In the genomic region with DNA sequence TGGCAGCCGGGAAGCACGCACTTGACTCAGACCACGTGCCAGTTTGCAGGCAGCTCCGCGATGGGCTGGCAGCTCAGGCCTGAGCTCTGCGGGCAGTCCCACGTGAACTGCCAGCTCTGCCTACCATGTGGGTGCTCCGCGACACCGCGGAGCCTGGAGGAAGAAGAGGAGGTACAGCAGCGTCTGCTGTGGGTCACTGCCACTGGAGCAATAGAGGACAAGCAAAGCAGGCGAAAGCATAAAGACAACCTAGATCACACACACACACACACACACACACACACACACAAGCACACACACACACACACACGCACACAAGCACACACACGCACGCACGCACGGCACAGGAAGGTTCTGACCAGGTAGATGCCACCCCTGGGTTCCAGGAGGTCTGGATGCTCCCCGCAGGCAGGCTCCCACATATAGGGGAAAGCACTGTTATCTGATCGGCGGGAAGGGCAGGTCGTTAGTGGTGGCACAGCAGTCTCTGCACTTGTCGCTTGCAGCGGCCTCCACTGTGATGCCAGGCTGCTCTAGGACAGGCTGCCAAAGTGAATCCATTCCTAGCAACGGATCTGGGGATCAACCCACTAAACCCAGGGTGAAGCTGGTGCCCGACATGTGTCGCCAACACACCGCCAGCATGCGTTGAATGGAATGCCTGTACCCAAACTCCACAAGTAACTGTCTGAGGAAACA, we compare ENCODE assay signal across 8 mouse cellular contexts. TPM values are rescaled to one million over a fixed set of nuclear protein-coding genes. Genes with fewer than 3 reads are reported as not detected.
A peak's percentile ranks its signal among the peaks of the same experiment; 100 is the strongest.
DNase-seq lines count a peak whose midpoint lies in the region; ATAC-seq and TF ChIP-seq lines count a peak whose summit lies in the region.

No protein-coding gene starts in this region.

- WGBS in heart, postnatal 0 days = 3% methylated on average over 29 of the region's 29 CpGs
- WGBS in limb, embryonic 11.5 days = 1% methylated on average over 29 of the region's 29 CpGs
- WGBS in midbrain, embryonic 13.5 days = under 1% methylated on average over 29 of the region's 29 CpGs

- peak overlapping the region; percentile 41; the same call in 1 of the 2 replicates for H3K9ac ChIP-seq in heart, postnatal 0 days (replicated peaks; ENCODE audit: low read depth, low read length)
- H3K9ac ChIP-seq in limb, embryonic 11.5 days (ENCODE audit: low read length) = peak overlapping the region; percentile 45
- peak overlapping the region; percentile 66 for H3K9ac ChIP-seq in midbrain, embryonic 13.5 days (replicated peaks)

- no peaks in the 10 kb centered on the region for H3K27me3 ChIP-seq in G1E (ENCODE audit: insufficient read depth, low read length)
- H3K27me3 ChIP-seq in heart, postnatal 0 days (ENCODE audit: control insufficient read depth, insufficient read depth, low read length) = no peaks in the 10 kb centered on the region
- H3K27me3 ChIP-seq in limb, embryonic 11.5 days (ENCODE audit: control insufficient read depth, insufficient read depth, low read length) = no peaks in the 10 kb centered on the region
- H3K27me3 ChIP-seq in midbrain, embryonic 13.5 days = no peaks in the 10 kb centered on the region

- TF ChIP-seq CTCF in G1E (IDR thresholded peaks at IDR 0.05; ENCODE audit: low read depth, low read length) = no peak
- TF ChIP-seq CTCF in heart, postnatal 0 days (IDR thresholded peaks at IDR 0.05; ENCODE audit: low read depth) = no peak

- peak overlapping the region; percentile 58 for H3K27ac ChIP-seq in heart, postnatal 0 days (ENCODE audit: low read depth)
- H3K27ac ChIP-seq in limb, embryonic 11.5 days (replicated peaks; ENCODE audit: low read depth, low read length) = no peak overlapping the region
- H3K27ac ChIP-seq in midbrain, embryonic 13.5 days = peak overlapping the region; percentile 26; the same call in 1 of the 2 replicates

- peak overlapping the region; percentile 59 for H3K4me2 ChIP-seq in heart, postnatal 0 days (ENCODE audit: low read depth, low read length)
- H3K4me2 ChIP-seq in limb, embryonic 11.5 days (ENCODE audit: low read depth, severe bottlenecking) = peak overlapping the region; percentile 86
- H3K4me2 ChIP-seq in midbrain, embryonic 13.5 days (replicated peaks) = peak overlapping the region; percentile 78

- peak; percentile 43 to 59 for DNase-seq in heart, adult 18-20 months
- DNase-seq in heart, postnatal 25 days (ENCODE audit: low spot score) = no peak
- no peak for DNase-seq in G1E (ENCODE audit: low spot score)
- DNase-seq in embryo, embryonic 9.5 days (ENCODE audit: extremely low spot score) = peak; percentile 56
- peak; percentile 32 for DNase-seq in heart, postnatal 0 days (ENCODE audit: low spot score)
- DNase-seq in limb, embryonic 11.5 days (ENCODE audit: low spot score) = peak; percentile 39
- DNase-seq in adipocyte (ENCODE audit: low spot score) = no peak

- H3K36me3 ChIP-seq in G1E (replicated peaks) = no peaks in the 10 kb centered on the region
- no peaks in the 10 kb centered on the region for H3K36me3 ChIP-seq in heart, postnatal 0 days (replicated peaks; ENCODE audit: control insufficient read depth, insufficient read depth, low read length)
- no peaks in the 10 kb centered on the region for H3K36me3 ChIP-seq in limb, embryonic 11.5 days (ENCODE audit: control insufficient read depth, insufficient read depth, low read length)
- no peaks in the 10 kb centered on the region for H3K36me3 ChIP-seq in midbrain, embryonic 13.5 days

- no peak for TF ChIP-seq EP300 in heart, postnatal 0 days (IDR thresholded peaks at IDR 0.05; ENCODE audit: low read depth)

- ATAC-seq in G1E (ENCODE audit: extremely low read depth, insufficient number of reproducible peaks, low FRiP score, poor library complexity, severe bottlenecking) = no peak
- no peak for ATAC-seq in heart, postnatal 0 days (ENCODE audit: insufficient read depth, low read depth)
- no peak for ATAC-seq in limb, embryonic 11.5 days (ENCODE audit: insufficient number of reproducible peaks, low FRiP score, low TSS enrichment, low read depth)
- no peak for ATAC-seq in midbrain, embryonic 13.5 days

- intact Hi-C loops in heart, postnatal 25 days (cut with DNase I) = loop anchor here (10.0 kb wide), 1 partner anchor 178 kb away; no protein-coding TSS in a partner anchor

- no peaks in the 10 kb centered on the region for H3K9me3 ChIP-seq in G1E (replicated peaks)
- H3K9me3 ChIP-seq in heart, postnatal 0 days (replicated peaks; ENCODE audit: control insufficient read depth, low read length) = no peaks in the 10 kb centered on the region
- no peaks in the 10 kb centered on the region for H3K9me3 ChIP-seq in limb, embryonic 11.5 days (ENCODE audit: control insufficient read depth, low read length)
- no peaks in the 10 kb centered on the region for H3K9me3 ChIP-seq in midbrain, embryonic 13.5 days

- H3K4me1 ChIP-seq in G1E (ENCODE audit: insufficient read depth, low read depth, low read length) = peaks cover 51% of the 10 kb centered on the region
- peaks cover 36% of the 10 kb centered on the region for H3K4me1 ChIP-seq in heart, postnatal 0 days (ENCODE audit: control insufficient read depth, insufficient read depth)
- peaks cover 19% of the 10 kb centered on the region for H3K4me1 ChIP-seq in limb, embryonic 11.5 days (ENCODE audit: control insufficient read depth, insufficient read depth, low read length)
- peaks cover 37% of the 10 kb centered on the region for H3K4me1 ChIP-seq in midbrain, embryonic 13.5 days (replicated peaks)

- H3K4me3 ChIP-seq in G1E (ENCODE audit: low read depth, low read length) = peak overlapping the region; percentile 33; the same call in 1 of the 2 replicates
- peak overlapping the region; percentile 27 for H3K4me3 ChIP-seq in heart, postnatal 0 days (ENCODE audit: low read depth, low read length)
- H3K4me3 ChIP-seq in limb, embryonic 11.5 days (ENCODE audit: low read depth, low read length) = peak overlapping the region; percentile 35
- peak overlapping the region; percentile 43 for H3K4me3 ChIP-seq in midbrain, embryonic 13.5 days (replicated peaks)

RNA-seq across cellular contexts. Expression of a gene that starts 4.3 kb away (rescaled TPM):
- 1 to 10 TPM; 5.3 to 7.0 TPM for total RNA-seq in heart, adult 18-20 months (2021)
- 1 to 10 TPM; 4.4 to 9.8 TPM for total RNA-seq in heart, postnatal 25 days (2021)
- 28.3 and 38.2 TPM in 2 replicates for total RNA-seq in G1E (2014; fragmentation: Nextera tagmentation)
- 17.2 and 34.2 TPM in 2 replicates for total RNA-seq in G1E (2017)
- polyA plus RNA-seq in G1E (2012) = 70.8 and 77.9 TPM in 2 replicates
- 10.9 and 25.5 TPM in 2 replicates for total RNA-seq in heart, postnatal 0 days (2014; rRNA removed; ENCODE audit: low replicate concordance)
- polyA plus RNA-seq in heart, postnatal 0 days (2015; fragmentation: Nextera tagmentation; extraction: Ambion mirVana) = 18.3 and 24.3 TPM in 2 replicates
- 34.6 and 36.7 TPM in 2 replicates for polyA plus RNA-seq in limb, embryonic 11.5 days (2014; fragmentation: Nextera tagmentation; extraction: Ambion mirVana)
- 31.7 and 42.5 TPM in 2 replicates for polyA plus RNA-seq in midbrain, embryonic 13.5 days (2015; fragmentation: Nextera tagmentation; extraction: Ambion mirVana)

RNA-seq across cellular contexts. Expression of a gene that starts 6.8 kb away (rescaled TPM):
- 10 to 100 TPM; 16.7 to 19.3 TPM for total RNA-seq in heart, adult 18-20 months (2021)
- 10 to 100 TPM; 14.4 to 16.4 TPM for total RNA-seq in heart, postnatal 25 days (2021)
- 5.3 and 6.4 TPM in 2 replicates for total RNA-seq in G1E (2014; fragmentation: Nextera tagmentation)
- total RNA-seq in G1E (2017) = 6.1 and 8.2 TPM in 2 replicates
- 25.9 and 37.4 TPM in 2 replicates for polyA plus RNA-seq in G1E (2012)
- total RNA-seq in heart, postnatal 0 days (2014; rRNA removed; ENCODE audit: low replicate concordance) = 21.3 and 24.1 TPM in 2 replicates
- polyA plus RNA-seq in heart, postnatal 0 days (2015; fragmentation: Nextera tagmentation; extraction: Ambion mirVana) = 12.1 and 13.0 TPM in 2 replicates
- polyA plus RNA-seq in limb, embryonic 11.5 days (2014; fragmentation: Nextera tagmentation; extraction: Ambion mirVana) = 6.2 and 7.0 TPM in 2 replicates
- polyA plus RNA-seq in midbrain, embryonic 13.5 days (2015; fragmentation: Nextera tagmentation; extraction: Ambion mirVana) = 11.3 and 13.5 TPM in 2 replicates

RNA-seq across cellular contexts. Expression of a gene that starts 20.9 kb away (rescaled TPM):
- total RNA-seq in heart, adult 18-20 months (2021) = 1 to 10 TPM in 1 of 2 experiments, under 1 TPM in 1; 0.67 to 1.5 TPM
- 1 to 10 TPM in 1 of 2 experiments, under 1 TPM in 1; 0.62 to 1.2 TPM for total RNA-seq in heart, postnatal 25 days (2021)
- total RNA-seq in G1E (2014; fragmentation: Nextera tagmentation) = 176 and 241 TPM in 2 replicates
- 117 and 133 TPM in 2 replicates for total RNA-seq in G1E (2017)
- polyA plus RNA-seq in G1E (2012) = 296 TPM in 2 replicates
- total RNA-seq in heart, postnatal 0 days (2014; rRNA removed; ENCODE audit: low replicate concordance) = 21.4 and 54.6 TPM in 2 replicates
- 19.5 and 19.9 TPM in 2 replicates for polyA plus RNA-seq in heart, postnatal 0 days (2015; fragmentation: Nextera tagmentation; extraction: Ambion mirVana)
- 171 and 178 TPM in 2 replicates for polyA plus RNA-seq in limb, embryonic 11.5 days (2014; fragmentation: Nextera tagmentation; extraction: Ambion mirVana)
- 61.3 and 62.6 TPM in 2 replicates for polyA plus RNA-seq in midbrain, embryonic 13.5 days (2015; fragmentation: Nextera tagmentation; extraction: Ambion mirVana)

RNA-seq across cellular contexts. Expression of a gene that starts 22.0 kb away (rescaled TPM):
- 10 to 100 TPM; 53.9 to 55.4 TPM for total RNA-seq in heart, adult 18-20 months (2021)
- total RNA-seq in heart, postnatal 25 days (2021) = 10 to 100 TPM; 59.6 to 65.7 TPM
- total RNA-seq in G1E (2014; fragmentation: Nextera tagmentation) (98.4 and 104 TPM in 2 replicates), G1E (2017) (4.4 and 5.8 TPM in 2 replicates)
- 31.8 and 32.8 TPM in 2 replicates for polyA plus RNA-seq in G1E (2012)
- total RNA-seq in heart, postnatal 0 days (2014; rRNA removed; ENCODE audit: low replicate concordance) = 25.2 and 27.9 TPM in 2 replicates
- 59.2 and 62.1 TPM in 2 replicates for polyA plus RNA-seq in heart, postnatal 0 days (2015; fragmentation: Nextera tagmentation; extraction: Ambion mirVana)
- polyA plus RNA-seq in limb, embryonic 11.5 days (2014; fragmentation: Nextera tagmentation; extraction: Ambion mirVana) = 64.2 and 73.3 TPM in 2 replicates
- 175 and 188 TPM in 2 replicates for polyA plus RNA-seq in midbrain, embryonic 13.5 days (2015; fragmentation: Nextera tagmentation; extraction: Ambion mirVana)

RNA-seq across cellular contexts. Expression of a gene that starts 28.7 kb away (rescaled TPM):
- 10 to 100 TPM; 38.8 to 48.5 TPM for total RNA-seq in heart, adult 18-20 months (2021)
- total RNA-seq in heart, postnatal 25 days (2021) = 10 to 100 TPM; 32.3 to 61.0 TPM
- total RNA-seq in G1E (2014; fragmentation: Nextera tagmentation) (55.2 and 55.5 TPM in 2 replicates), G1E (2017) (8.9 TPM in 2 replicates)
- 40.6 TPM in 2 replicates for polyA plus RNA-seq in G1E (2012)
- 76.8 and 93.5 TPM in 2 replicates for total RNA-seq in heart, postnatal 0 days (2014; rRNA removed; ENCODE audit: low replicate concordance)
- 8.1 and 9.7 TPM in 2 replicates for polyA plus RNA-seq in heart, postnatal 0 days (2015; fragmentation: Nextera tagmentation; extraction: Ambion mirVana)
- polyA plus RNA-seq in limb, embryonic 11.5 days (2014; fragmentation: Nextera tagmentation; extraction: Ambion mirVana) = 8.0 and 9.1 TPM in 2 replicates
- 8.6 and 10.5 TPM in 2 replicates for polyA plus RNA-seq in midbrain, embryonic 13.5 days (2015; fragmentation: Nextera tagmentation; extraction: Ambion mirVana)

Comparison
In these comparisons a context has a peak if more than half of its experiments do, and no peak if none do; other contexts are left out.
1. DNase-seq: peak in heart, adult 18-20 months (2 of 2), embryo, embryonic 9.5 days (single experiment), heart, postnatal 0 days (single experiment) and limb, embryonic 11.5 days (single experiment); none in heart, postnatal 25 days (single experiment), G1E (single experiment) and adipocyte (single experiment).
2. Peak in every context shown above with its lines, with median percentiles within 50 percentile points of each other: H3K4me3 ChIP-seq, H3K4me2 ChIP-seq and H3K9ac ChIP-seq.